Mouse (Mus musculus): ENCODE results near the gene Gm9.
"Not testable (repeated sequence)": the region's sequence is repeated elsewhere in the genome, so short reads cannot be mapped to it uniquely, and the experiment has no call there.

Gene Gm9

DNA sequence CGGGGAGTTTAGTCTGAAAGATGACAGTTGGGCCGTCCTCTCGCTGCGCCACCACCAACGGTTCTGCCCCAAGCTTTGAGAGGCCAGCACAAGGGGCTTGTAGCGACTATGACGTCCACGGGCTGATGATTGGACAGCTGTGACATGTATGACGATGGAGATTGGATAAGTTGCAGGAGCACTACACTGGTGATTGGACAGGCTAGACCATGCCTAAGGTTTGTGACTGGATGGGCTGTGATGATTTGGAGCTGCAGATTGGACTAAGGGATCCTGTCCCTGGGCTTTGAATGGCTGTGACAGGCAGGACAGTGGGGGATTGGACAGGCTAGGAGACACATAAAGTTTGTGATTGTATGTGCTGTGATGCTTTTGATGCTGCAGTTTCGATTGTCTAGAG is at the start of gene Gm9:
TSS of gene Gm9 (minus strand) at position 101 of the 400 bp plus-strand sequence.
- in situ Hi-C loops (cut with MboI, MseI): no loop called here

GRCm38 (mm10) chrX:37249619-37250018 is 38.8 kb upstream of the Gm9 start, which contains the start of gene Rhox3a:
Gene Rhox3a, plus strand, starts transcription at chrX:37249919.
- in situ Hi-C loops (cut with MboI, MseI): loop anchor here (10.0 to 25.0 kb wide), 2 partner anchors 285 to 588 kb away; partner anchors contain the start of genes Rhox2e, Rhox6 and Rhox7a

DNA sequence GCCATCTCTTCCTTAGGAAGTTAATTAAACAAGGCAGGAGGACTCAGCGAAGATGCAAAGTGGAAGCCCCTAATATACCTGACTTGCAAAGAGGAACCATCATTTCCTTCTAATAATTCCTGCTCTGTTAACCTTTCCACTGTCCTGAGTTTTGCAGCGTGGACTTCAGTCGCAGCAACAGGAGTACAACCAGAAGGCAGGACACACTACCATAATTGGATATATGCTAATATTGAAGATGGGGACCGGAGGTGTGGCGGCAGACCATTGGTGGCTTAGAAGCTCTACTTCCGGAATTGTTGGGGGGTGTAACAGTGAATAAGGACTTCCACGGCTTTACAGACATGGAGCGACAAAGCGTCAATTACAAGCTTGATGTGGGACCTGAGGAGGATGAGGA is 33.8 kb upstream of the Gm9 start, which contains the start of gene Rhox2a:
TSS of gene Rhox2a (plus strand) at position 301 of the 400 bp plus-strand sequence.
- in situ Hi-C loops (cut with MboI, MseI): loop anchor here (5.0 to 25.0 kb wide), 3 partner anchors 290 to 593 kb away; partner anchors contain the start of genes Rhox2e, Rhox2g, Rhox6 and Rhox7a

DNA sequence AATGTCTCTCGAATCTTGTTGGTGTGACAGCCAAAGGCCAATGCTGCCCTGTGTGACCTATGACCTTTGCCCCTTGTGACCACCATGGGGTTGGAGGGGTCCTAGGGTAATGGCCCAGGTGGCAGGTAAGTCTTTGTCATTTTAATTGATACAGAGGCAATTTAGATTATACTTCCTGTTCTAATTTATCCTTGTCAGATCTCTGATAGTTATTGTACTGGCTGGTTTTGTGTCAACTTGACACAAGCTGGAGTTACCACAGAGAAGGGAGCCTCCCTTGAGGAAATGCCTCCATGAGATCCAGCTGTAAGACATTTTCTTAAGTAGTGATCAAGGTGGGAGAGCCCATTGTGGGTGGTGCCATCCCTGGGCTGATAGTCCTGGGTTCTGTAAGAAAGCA is 11.3 kb upstream of the Gm9 start, which contains the start of gene Rhox1:
TSS of gene Rhox1 (minus strand) at position 101 of the 400 bp plus-strand sequence.
- in situ Hi-C loops (cut with MboI, MseI): not testable (repeated sequence)

- in situ Hi-C loops (cut with MboI, MseI): no loop called here
Measured at GRCm38 (mm10) chrX:37198676-37199075, 12.2 kb downstream of the Gm9 start.

GRCm38 (mm10) chrX:37191744-37192379 is 19.0 kb downstream of the Gm9 start:
- in situ Hi-C loops (cut with MboI, MseI): no loop called here

GRCm38 (mm10) chrX:37191105-37191743 is 19.6 kb downstream of the Gm9 start, which contains the start of the genes Ndufa1 and Rnf113a1:
Gene Ndufa1, minus strand, starts transcription at chrX:37191163.
Gene Rnf113a1, plus strand, starts transcription at chrX:37191245.
- in situ Hi-C loops (cut with MboI, MseI): no loop called here

GRCm38 (mm10) chrX:37190755-37191104 is 20.1 kb downstream of the Gm9 start:
- in situ Hi-C loops (cut with MboI, MseI): no loop called here

- in situ Hi-C loops (cut with MboI, MseI): not testable (repeated sequence)
Measured at GRCm38 (mm10) chrX:37184401-37184800, 26.4 kb downstream of the Gm9 start.

DNA sequence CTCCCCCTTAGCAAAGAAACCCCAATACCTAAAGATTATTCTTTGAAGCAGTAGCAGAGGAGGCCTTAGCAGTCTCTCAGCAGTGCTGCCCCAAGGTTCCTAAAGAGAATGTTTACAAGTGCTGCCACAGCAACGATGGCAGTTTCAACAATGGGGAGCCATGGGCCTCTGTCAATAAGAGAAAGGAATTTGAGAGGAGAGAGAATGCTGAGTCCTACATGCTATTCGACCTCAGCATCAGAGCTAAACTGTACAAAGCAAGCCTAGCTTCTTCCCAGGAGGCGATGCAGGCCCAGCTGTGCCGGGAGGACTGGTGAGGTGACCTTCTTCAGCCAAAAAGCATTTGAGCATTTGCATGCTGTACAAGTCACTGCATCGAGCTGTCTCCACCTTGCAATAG is 42.1 kb downstream of the Gm9 start, which contains the start of gene Akap14:
TSS of gene Akap14 (minus strand) at position 101 of the 400 bp plus-strand sequence.
- in situ Hi-C loops (cut with MboI, MseI): no loop called here

DNA sequence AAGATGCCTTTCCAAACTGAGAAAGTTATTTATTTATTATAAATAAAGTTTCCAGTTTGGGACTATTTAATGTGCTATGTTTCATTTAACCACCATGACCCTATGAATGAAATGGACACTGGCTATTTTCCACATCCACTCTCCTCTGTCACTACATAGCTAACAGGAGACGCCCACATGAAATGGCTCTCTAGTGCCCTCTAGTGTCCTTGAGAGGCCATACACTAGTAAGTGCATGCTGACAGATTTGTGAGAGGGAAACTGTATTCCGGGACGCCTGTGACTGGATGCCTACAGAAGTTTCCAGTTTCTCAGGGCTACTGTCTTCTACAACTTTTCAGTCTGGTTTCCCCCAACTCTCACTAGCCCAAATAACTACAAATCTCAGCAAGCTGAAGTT is 43.8 kb downstream of the Gm9 start:
- in situ Hi-C loops (cut with MboI, MseI): no loop called here

DNA sequence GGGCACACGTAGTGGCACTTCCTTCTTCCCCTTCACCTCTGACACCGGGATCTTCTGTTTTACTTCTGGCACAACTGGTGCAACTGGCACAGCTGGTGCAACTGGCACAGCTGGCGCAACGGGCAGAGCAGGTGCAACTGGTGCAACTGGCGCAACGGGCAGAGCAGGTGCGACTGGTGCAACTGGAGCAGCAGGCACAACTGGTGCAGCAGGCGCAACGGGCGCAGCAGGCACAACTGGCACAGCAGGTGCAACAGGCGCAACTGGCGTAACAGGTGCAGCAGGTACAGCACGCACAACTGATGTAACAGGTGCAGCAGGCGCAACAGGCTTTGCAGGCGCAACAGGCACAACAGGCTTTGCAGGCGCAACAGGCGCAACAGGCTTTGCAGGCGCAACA is 47.7 kb downstream of the Gm9 start:
- in situ Hi-C loops (cut with MboI, MseI): no loop called here

GRCm38 (mm10) chrX:37161169-37161568 is 49.7 kb downstream of the Gm9 start:
- in situ Hi-C loops (cut with MboI, MseI): no loop called here
